Mouse (Mus musculus) heart, embryonic 10.5 days (tissue): Measurements from ENCODE around the gene Vwa5b2. TPM values are rescaled to one million over a fixed set of nuclear protein-coding genes. Genes with fewer than 3 reads are reported as not detected.

Source experiments
- DNase-seq: peaks from one replicate; pipeline ENCODE4 v3.0.0-alpha.2; 2017; ENCODE audit warnings: low spot score
- H3K27ac ChIP-seq: fragments of 300-500 bp; sonication (generic); 2 replicates; pipeline ENCODE4 v1.5.1; 2016; ENCODE audit warnings: mild to moderate bottlenecking
- H3K27me3 ChIP-seq: fragments of 300-500 bp; sonication (generic); 2 replicates; pipeline ENCODE4 v1.6.1; 2016; ENCODE audit warnings: mild to moderate bottlenecking; ENCODE audit not compliant: poor library complexity, insufficient read depth, severe bottlenecking
- H3K36me3 ChIP-seq: fragments of 300-500 bp; sonication (generic); 2 replicates; pipeline ENCODE4 v1.6.1; 2016; ENCODE audit warnings: mild to moderate bottlenecking, moderate library complexity
- H3K4me1 ChIP-seq: fragments of 300-500 bp; sonication (generic); 2 replicates; pipeline ENCODE4 v1.6.1; 2016; ENCODE audit warnings: mild to moderate bottlenecking
- H3K4me3 ChIP-seq: fragments of 300-500 bp; sonication (generic); 2 replicates; pipeline ENCODE4 v1.5.1; 2016; ENCODE audit warnings: mild to moderate bottlenecking, moderate library complexity
- H3K9me3 ChIP-seq: fragments of 300-500 bp; sonication (generic); 2 replicates; pipeline ENCODE4 v1.6.1; 2016; ENCODE audit warnings: mild to moderate bottlenecking, moderate library complexity
- WGBS: fragments of 180-500 bp; shearing (Covaris S2); methylation state at CpG from one replicate; pipeline ENCODE4 v1.1.7; 2016; 5-methylcytosine and 5-hydroxymethylcytosine counted together
- polyA plus RNA-seq: library from polyadenylated mRNA; unstranded; fragments of >200 nt; fragmentation: Nextera tagmentation; extraction: Ambion mirVana; gene quantifications from 2 replicates; pipeline ENCODE4 v1.2.1, GENCODE M21; 2016

The Vwa5b2 gene
- polyA plus RNA-seq = 0.21 and 0.57 TPM in 2 replicates

DNA sequence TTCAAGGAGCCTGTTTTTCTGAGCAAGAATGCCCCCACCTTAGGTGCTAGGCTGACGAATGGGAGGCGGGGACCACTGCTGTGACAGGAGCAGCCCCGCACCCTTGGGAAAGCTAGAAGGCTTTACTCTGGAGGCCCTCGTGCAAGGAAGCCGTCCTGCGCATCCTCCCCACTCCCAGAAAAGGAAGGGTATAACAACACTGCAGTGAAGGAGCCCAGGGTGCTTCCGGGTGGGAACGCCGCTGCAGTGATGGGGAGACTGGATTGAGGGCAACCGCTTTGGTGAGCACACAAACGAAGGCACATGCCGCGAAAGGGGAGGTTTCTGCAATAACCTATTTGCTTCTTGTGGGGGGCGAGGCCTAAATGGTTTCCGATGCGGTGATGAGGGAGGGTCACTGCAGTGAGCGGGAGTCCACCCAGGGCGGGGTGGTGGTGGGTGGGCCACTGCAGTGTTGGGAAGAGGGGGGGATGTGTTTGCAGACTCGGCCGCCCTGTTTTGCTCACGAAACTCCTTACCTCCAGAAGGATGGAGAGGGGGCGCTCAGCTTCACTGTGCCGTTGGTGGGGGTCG lies at the start of gene Vwa5b2:
Vwa5b2 (plus strand) TSS at position 106 of the 573 bp plus-strand sequence.
- Histone ChIP-seq H3K4me3 (peak within 1 kb of the TSS; percentile 69), H3K27ac (no peak within 1 kb of the TSS; the same call in 1 of the 2 replicates), H3K4me1 (peaks cover 24% of the 10 kb centered on the region), H3K36me3 (no peaks in the 10 kb centered on the region), H3K9me3 (no peaks in the 10 kb centered on the region), H3K27me3 (peaks cover 69% of the 10 kb centered on the region)
- DNase-seq = no peak
- WGBS = under 1% methylated on average over 24 of the region's 24 CpGs

- 66% methylated on average over 3 of the region's 3 CpGs for WGBS
- Histone ChIP-seq H3K4me3 (no peak overlapping the region), H3K36me3 (peaks cover 69% of the 10 kb centered on the region)
These were observed 49.6 kb upstream of the Vwa5b2 start for GRCm38 (mm10) chr16:20539649-20540048.

GRCm38 (mm10) chr16:20540438-20540837 lies 48.8 kb upstream of the Vwa5b2 start:
- no peaks in the 10 kb centered on the region for H3K27me3 ChIP-seq
- WGBS = 78% methylated on average over 4 of the region's 4 CpGs
- H3K4me3 ChIP-seq = no peak overlapping the region
- H3K4me1 ChIP-seq = peaks cover 30% of the 10 kb centered on the region
- no peaks in the 10 kb centered on the region for H3K9me3 ChIP-seq
- no peak overlapping the region for H3K27ac ChIP-seq
- H3K36me3 ChIP-seq = peaks cover 77% of the 10 kb centered on the region
- DNase-seq = no peak

More at GRCm38 (mm10) chr16:20539649-20540048, 49.6 kb upstream of the Vwa5b2 start:
- no peaks in the 10 kb centered on the region for H3K9me3 ChIP-seq
- H3K4me1 ChIP-seq = peaks cover 30% of the 10 kb centered on the region
- H3K27me3 ChIP-seq = no peaks in the 10 kb centered on the region
- no peak for DNase-seq
- H3K27ac ChIP-seq = no peak overlapping the region

GRCm38 (mm10) chr16:20545696-20546095 lies 43.6 kb upstream of the Vwa5b2 start:
- H3K36me3 ChIP-seq = peaks cover 64% of the 10 kb centered on the region
- DNase-seq = no peak
- peaks cover 16% of the 10 kb centered on the region for H3K4me1 ChIP-seq
- H3K27ac ChIP-seq = no peak overlapping the region
- H3K27me3 ChIP-seq = no peaks in the 10 kb centered on the region
- no peaks in the 10 kb centered on the region for H3K9me3 ChIP-seq
- H3K4me3 ChIP-seq = no peak overlapping the region
- 89% methylated on average over 10 of the region's 10 CpGs for WGBS

DNA sequence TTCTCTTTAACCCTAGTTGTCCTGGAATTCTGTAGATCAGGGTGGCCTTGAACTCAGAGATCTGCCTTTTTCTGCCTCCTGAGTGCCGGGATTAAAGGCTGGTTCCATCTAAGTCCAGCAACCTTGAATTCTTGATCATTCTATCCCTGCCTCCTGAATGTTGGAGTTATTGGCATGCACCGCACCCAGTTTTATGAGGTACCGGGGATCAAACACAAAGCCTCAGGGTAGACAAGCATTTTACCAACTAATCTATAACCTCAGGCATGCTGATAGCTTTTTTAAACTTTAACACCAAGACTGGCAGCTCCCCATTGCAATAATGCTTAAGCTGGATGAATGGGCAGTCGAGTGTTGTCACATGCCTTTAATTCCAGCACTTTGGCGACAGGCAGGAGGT lies 41.8 kb upstream of the Vwa5b2 start:
- WGBS = 53% methylated on average over 5 of the region's 5 CpGs
- Histone ChIP-seq H3K27ac (peak overlapping the region; percentile 89), H3K36me3 (peaks cover 63% of the 10 kb centered on the region), H3K4me1 (peaks cover 16% of the 10 kb centered on the region), H3K4me3 (peak overlapping the region; percentile 85), H3K27me3 (no peaks in the 10 kb centered on the region), H3K9me3 (no peaks in the 10 kb centered on the region)
- DNase-seq = no peak

DNA sequence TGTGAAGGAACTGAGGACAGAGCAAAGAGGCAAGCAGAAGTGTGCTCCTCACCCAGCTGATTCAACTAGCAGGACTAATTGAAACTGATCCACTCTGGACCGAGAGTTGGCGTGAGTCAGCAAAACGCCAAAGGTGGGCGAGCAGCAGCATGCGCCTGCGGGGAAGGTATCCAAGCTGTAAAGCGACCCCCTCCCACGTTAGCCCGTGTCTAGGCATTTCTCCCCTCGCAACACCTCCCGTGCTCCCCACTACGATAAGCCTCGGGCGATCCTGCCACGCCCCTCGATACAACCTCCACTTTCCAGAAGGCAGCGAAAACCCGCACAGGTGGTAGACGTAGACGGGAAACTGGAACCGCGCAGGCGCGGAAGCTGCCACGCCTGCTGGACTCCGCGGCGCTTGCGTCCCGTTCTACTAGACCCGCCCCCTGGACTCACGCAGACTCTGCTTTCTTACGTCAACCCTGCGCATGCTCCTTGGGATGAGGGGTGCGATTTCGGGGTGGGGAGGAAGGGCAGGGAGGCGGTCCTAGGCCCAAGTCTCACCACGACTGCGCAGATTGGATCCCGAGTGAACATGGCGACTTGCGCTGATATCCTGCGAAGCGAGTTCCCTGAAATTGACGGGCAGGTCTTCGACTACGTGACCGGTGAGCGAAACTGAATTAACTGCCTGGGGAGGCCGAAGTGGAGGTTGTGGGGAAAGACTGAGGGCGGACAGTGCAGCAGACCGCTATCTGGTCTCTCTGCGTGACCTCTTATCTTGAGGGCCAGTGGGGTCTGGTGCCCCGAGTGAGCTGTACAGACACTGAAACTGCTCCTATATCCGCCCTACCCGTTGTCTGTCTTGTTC lies 40.9 kb upstream of the Vwa5b2 start, which contains the start of gene Abcf3:
Abcf3 (plus strand) TSS at position 482 of the 853 bp plus-strand sequence.
- peak; percentile 99 for DNase-seq
- Histone ChIP-seq H3K4me1 (peaks cover 16% of the 10 kb centered on the region), H3K9me3 (no peaks in the 10 kb centered on the region), H3K4me3 (peak within 1 kb of the TSS; percentile 85), H3K27me3 (no peaks in the 10 kb centered on the region), H3K36me3 (peaks cover 65% of the 10 kb centered on the region), H3K27ac (peak within 1 kb of the TSS; percentile 89)
- WGBS = under 1% methylated on average over 56 of the region's 56 CpGs

DNA sequence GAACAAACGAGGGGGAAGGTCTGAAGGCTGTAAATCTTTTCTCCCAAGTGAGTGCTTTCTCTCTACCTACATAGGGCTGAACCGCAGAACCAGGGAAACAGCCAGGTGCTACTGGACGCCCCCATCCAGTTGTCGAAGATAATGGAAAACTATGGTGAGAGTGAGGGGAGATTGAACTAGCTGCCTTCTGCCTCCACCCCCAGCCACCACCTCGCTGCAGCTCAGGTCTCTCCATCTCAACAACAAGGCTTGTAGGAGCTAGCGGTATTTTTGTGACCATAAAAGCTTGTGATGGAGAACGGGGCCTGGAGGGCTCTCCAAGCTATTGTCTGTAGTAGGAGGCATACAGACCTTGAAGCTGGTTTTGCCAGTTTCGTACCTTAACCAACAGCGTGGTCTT lies 40.1 kb upstream of the Vwa5b2 start:
- H3K27me3 ChIP-seq = no peaks in the 10 kb centered on the region
- peak overlapping the region; percentile 85 for H3K4me3 ChIP-seq
- peaks cover 65% of the 10 kb centered on the region for H3K36me3 ChIP-seq
- peak overlapping the region; percentile 89 for H3K27ac ChIP-seq
- no peaks in the 10 kb centered on the region for H3K9me3 ChIP-seq
- no peak for DNase-seq
- peaks cover 16% of the 10 kb centered on the region for H3K4me1 ChIP-seq
- WGBS = 48% methylated on average over 9 of the region's 9 CpGs

- no peak for DNase-seq
These were observed 37.6 kb upstream of the Vwa5b2 start for GRCm38 (mm10) chr16:20551691-20552090.

DNA sequence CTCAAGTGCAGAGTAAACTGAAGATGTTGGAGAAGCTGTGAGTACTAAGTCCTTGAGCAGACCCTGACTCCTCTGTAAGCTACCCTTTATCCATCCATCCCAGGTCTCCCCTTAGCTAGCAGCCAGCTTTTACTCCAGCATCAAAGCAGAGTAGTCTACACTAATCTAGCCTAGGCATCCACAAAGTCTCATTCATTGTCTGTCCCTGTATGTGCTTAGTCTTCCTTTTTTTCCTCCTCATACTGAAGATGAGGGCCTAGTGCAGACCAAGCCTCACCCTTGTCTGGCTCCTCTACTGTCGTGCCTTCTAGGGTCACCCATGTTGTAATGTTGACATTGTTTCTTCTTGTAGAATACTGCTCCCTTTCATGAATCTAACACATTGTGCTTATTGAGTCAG lies 36.7 kb upstream of the Vwa5b2 start:
- Histone ChIP-seq H3K9me3 (no peaks in the 10 kb centered on the region), H3K36me3 (peaks cover 61% of the 10 kb centered on the region), H3K27me3 (no peaks in the 10 kb centered on the region), H3K27ac (no peak overlapping the region), H3K4me1 (peaks cover 13% of the 10 kb centered on the region), H3K4me3 (no peak overlapping the region)
- 86% methylated on average over 1 of the region's 1 CpGs for WGBS
- DNase-seq = no peak

More at GRCm38 (mm10) chr16:20551691-20552090, 37.6 kb upstream of the Vwa5b2 start:
- H3K27ac ChIP-seq = no peak overlapping the region
- peaks cover 56% of the 10 kb centered on the region for H3K36me3 ChIP-seq
- H3K4me3 ChIP-seq = no peak overlapping the region
- 95% methylated on average over 5 of the region's 5 CpGs for WGBS
- H3K4me1 ChIP-seq = peaks cover 16% of the 10 kb centered on the region
- H3K27me3 ChIP-seq = no peaks in the 10 kb centered on the region
- H3K9me3 ChIP-seq = no peaks in the 10 kb centered on the region

- Histone ChIP-seq H3K27ac (no peak overlapping the region), H3K4me3 (no peak overlapping the region), H3K4me1 (no peaks in the 10 kb centered on the region), H3K27me3 (no peaks in the 10 kb centered on the region), H3K9me3 (no peaks in the 10 kb centered on the region), H3K36me3 (peaks cover 81% of the 10 kb centered on the region)
- WGBS = 89% methylated on average over 6 of the region's 6 CpGs
- no peak for DNase-seq
These were observed 34.3 kb upstream of the Vwa5b2 start for GRCm38 (mm10) chr16:20555000-20555399.

DNA sequence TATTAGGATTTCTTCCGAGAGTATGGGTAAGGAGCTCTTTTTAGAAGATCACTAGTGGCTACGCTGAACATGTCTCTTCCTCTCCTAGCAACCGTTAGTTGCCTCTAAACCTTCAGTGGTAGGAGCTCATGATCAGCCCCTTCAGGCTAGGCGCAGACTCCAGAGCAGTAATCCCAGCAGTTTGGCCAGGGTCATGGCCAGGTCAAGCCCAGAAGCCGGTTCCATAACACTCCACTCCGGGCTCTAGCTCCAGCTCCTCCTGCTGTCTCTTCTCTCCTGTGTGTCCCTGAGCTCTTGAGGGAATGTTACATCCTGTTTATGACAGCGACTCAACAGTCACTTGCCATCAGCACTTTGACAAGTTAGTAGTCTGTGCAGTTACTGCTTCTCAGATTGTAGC lies 31.9 kb upstream of the Vwa5b2 start:
- 78% methylated on average over 7 of the region's 7 CpGs for WGBS
- DNase-seq = no peak
- Histone ChIP-seq H3K27me3 (no peaks in the 10 kb centered on the region), H3K27ac (no peak overlapping the region), H3K4me1 (no peaks in the 10 kb centered on the region), H3K36me3 (peaks cover 82% of the 10 kb centered on the region), H3K9me3 (no peaks in the 10 kb centered on the region), H3K4me3 (no peak overlapping the region)

DNA sequence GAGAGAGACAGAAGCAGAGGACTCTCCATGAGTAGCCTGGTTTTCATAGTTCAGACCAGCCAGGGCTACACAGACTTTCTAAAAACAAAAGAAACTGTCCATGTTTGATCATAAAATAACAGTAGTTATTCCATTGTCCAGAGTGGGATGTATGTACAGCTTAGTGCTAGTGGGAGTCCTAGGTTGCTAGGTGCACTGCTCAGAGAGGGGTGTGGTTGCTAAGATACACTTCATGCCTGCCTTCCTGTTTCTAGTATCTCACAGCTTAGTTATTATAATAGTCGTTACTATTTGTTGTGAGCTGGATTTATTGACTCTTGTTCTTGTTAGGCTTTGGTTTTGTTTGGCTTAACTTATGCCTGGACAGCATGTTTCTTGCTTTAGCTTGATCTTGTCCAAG lies 24.2 kb upstream of the Vwa5b2 start:
- H3K36me3 ChIP-seq = peaks cover 33% of the 10 kb centered on the region
- no peaks in the 10 kb centered on the region for H3K9me3 ChIP-seq
- H3K27ac ChIP-seq = no peak overlapping the region
- H3K4me1 ChIP-seq = no peaks in the 10 kb centered on the region
- DNase-seq = no peak
- H3K27me3 ChIP-seq = no peaks in the 10 kb centered on the region
- WGBS = 61% methylated on average over 1 of the region's 1 CpGs
- no peak overlapping the region for H3K4me3 ChIP-seq
